Mouse (Mus musculus): ENCODE measurements around the gene Nosip. TPM values are rescaled to one million over a fixed set of nuclear protein-coding genes. Genes with fewer than 3 reads are reported as not detected.

Gene Nosip
- polyA plus RNA-seq, 1 experiment from 2014 or later = 65.7 TPM

DNA sequence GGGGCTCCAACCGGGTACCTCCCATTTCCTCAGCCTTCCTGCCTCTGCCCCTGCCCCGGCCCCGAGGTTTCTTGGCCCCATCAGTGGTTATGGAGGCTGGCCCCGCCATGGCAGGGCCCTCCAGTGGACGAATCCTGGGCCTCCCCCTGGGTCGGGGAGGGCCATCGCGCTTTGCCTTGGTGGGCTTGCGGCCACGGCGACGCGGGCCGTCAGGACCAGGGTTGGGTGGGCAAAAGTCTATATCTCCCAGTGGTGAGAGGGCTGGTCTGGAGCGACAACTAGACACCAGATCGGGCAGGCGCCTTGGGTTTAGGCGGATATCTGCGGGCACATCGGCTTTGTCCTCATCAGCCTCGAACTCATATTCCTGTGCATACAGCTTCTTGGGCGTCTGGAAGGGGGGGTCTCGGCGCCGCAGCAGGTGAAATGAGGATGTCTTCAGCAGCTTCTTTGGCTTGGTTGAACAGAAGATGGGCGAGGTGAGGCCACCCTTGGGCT is 15.3 kb upstream of the Nosip start:
- no peak overlapping the region for H3K27ac ChIP-seq (ENCODE audit: low read length)
- no peak overlapping the region for H3K9ac ChIP-seq (replicated peaks; ENCODE audit: low read depth, low read length)
- H3K4me1 ChIP-seq (replicated peaks; ENCODE audit: control insufficient read depth, insufficient read depth, low read length) = peaks cover 18% of the 10 kb centered on the region
- no peaks in the 10 kb centered on the region for H3K27me3 ChIP-seq (replicated peaks; ENCODE audit: control insufficient read depth, insufficient read depth, low read length)
- H3K9me3 ChIP-seq (ENCODE audit: control insufficient read depth, low read length) = no peaks in the 10 kb centered on the region
- H3K4me2 ChIP-seq (ENCODE audit: low read length) = no peak overlapping the region
- ATAC-seq = no peak
- 96% methylated on average over 26 of the region's 26 CpGs for WGBS
- H3K4me3 ChIP-seq (replicated peaks; ENCODE audit: low read length) = no peak overlapping the region
- peaks cover 54% of the 10 kb centered on the region for H3K36me3 ChIP-seq (ENCODE audit: control insufficient read depth, insufficient read depth)

DNA sequence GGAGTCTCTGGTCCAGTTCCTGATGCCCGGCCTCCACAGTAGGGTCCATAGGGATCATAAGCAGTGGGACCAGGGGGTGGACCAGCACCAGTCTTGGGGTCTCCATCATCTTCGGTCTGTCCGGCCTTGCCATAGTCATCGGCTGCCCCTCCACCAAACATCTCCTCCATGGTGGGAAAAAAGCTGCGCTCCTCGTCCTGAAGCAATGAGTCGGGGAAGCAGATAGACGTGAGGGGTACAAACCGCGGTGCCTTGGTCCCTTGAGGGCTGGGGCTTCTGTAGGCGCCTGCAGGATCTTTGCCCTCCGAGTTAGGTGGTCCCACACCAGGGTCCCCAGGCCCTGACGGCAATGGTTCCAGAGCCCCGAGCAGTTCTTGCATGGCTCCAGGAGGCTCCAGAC is 14.7 kb upstream of the Nosip start:
- no peak overlapping the region for H3K4me2 ChIP-seq (ENCODE audit: low read length)
- H3K9me3 ChIP-seq (ENCODE audit: control insufficient read depth, low read length) = no peaks in the 10 kb centered on the region
- WGBS = 93% methylated on average over 14 of the region's 14 CpGs
- H3K4me3 ChIP-seq (replicated peaks; ENCODE audit: low read length) = no peak overlapping the region
- H3K36me3 ChIP-seq (ENCODE audit: control insufficient read depth, insufficient read depth) = peaks cover 54% of the 10 kb centered on the region
- H3K9ac ChIP-seq (replicated peaks; ENCODE audit: low read depth, low read length) = no peak overlapping the region
- H3K27ac ChIP-seq (ENCODE audit: low read length) = no peak overlapping the region
- no peak for ATAC-seq
- H3K27me3 ChIP-seq (replicated peaks; ENCODE audit: control insufficient read depth, insufficient read depth, low read length) = no peaks in the 10 kb centered on the region
- peaks cover 18% of the 10 kb centered on the region for H3K4me1 ChIP-seq (replicated peaks; ENCODE audit: control insufficient read depth, insufficient read depth, low read length)

DNA sequence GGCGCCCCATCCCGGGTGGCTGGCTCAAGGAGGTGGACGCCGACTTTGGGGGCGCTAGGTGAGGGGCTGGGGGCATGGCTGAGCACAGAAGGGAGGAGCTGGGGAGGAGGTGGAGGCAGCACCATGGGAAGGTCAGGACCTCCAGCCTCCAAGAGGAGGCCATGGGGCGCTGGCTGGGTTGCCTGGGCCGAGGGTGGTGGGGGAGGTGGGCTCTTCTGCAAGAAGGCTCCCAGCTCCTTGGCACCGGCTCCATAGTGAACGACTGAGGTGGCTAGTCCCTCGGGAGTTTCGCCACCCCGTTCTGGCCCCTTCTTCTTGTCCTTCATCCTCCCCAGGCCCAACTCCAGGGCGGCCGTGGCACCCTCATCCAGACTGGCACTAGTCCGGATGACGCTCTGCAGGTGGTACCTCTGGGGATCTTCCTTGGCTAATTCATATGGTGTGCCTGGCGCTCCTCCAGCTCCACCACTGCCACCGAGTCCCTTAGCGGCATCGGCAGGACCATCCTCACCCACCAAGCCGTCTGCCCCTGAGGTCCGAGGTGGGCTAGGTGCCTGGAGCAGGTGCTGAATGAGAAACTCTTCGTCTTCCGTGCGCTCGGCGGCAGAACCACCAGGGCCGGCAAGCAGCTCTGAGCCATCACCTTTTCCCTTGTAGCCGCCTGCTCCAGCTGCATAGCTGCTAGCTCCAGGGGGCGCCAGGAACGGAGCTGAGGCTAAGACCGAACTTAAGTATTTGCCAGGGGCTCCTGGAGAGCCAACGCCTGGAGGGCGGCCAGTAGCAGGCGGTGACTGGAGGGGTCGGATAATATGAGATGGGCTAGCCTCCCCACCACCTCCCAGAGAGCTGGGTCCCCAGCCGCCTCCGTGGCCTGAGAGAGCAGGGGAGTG is 14.0 kb upstream of the Nosip start:
- Histone ChIP-seq H3K9me3 (ENCODE audit: control insufficient read depth, low read length) (no peaks in the 10 kb centered on the region), H3K4me1 (replicated peaks; ENCODE audit: control insufficient read depth, insufficient read depth, low read length) (peaks cover 18% of the 10 kb centered on the region), H3K4me3 (replicated peaks; ENCODE audit: low read length) (no peak overlapping the region), H3K9ac (replicated peaks; ENCODE audit: low read depth, low read length) (no peak overlapping the region), H3K36me3 (ENCODE audit: control insufficient read depth, insufficient read depth) (peaks cover 47% of the 10 kb centered on the region), H3K4me2 (ENCODE audit: low read length) (no peak overlapping the region), H3K27ac (ENCODE audit: low read length) (no peak overlapping the region), H3K27me3 (replicated peaks; ENCODE audit: control insufficient read depth, insufficient read depth, low read length) (no peaks in the 10 kb centered on the region)
- WGBS = 87% methylated on average over 37 of the region's 38 CpGs
- no peak for ATAC-seq

DNA sequence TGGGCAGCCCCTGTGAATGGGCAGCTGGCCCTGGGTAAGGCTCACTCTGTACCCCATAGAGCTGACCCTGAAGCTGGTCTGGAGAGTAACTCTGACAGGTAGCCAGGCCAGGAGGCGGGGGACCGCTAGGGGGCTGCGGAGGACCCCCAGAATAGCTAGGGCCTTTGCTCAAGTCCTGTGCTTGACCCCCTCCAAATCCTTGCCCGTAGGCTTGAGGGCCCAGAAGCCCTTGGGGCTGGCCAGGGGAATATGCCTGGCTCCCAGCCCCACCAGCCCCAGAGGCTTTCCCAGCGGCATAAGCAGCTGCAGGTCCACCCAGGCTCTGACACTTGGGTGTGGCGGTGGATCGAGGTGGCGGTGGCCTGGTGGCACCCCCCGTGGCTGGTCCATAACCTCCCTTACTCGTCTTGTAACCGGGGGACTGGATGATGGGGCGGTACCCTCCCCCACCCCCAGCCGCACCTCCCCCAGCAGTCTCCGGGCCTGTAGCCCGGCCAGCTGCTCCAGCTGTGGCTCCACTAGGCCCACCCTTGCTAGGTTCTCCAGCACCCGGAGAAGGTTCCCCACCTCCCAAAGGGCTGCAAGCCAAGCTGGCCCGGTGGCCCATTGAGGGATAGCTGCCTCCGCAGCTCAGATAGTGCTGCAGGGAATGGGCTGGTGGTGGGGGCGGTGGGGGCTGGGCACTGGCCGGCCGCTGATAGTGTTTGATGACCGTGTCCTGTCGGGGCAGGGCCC is 13.1 kb upstream of the Nosip start:
- WGBS = 89% methylated on average over 23 of the region's 23 CpGs
- no peak for ATAC-seq
- H3K9me3 ChIP-seq (ENCODE audit: control insufficient read depth, low read length) = no peaks in the 10 kb centered on the region
- no peak overlapping the region for H3K9ac ChIP-seq (replicated peaks; ENCODE audit: low read depth, low read length)
- peaks cover 43% of the 10 kb centered on the region for H3K36me3 ChIP-seq (ENCODE audit: control insufficient read depth, insufficient read depth)
- no peak overlapping the region for H3K27ac ChIP-seq (ENCODE audit: low read length)
- no peak overlapping the region for H3K4me3 ChIP-seq (replicated peaks; ENCODE audit: low read length)
- H3K4me1 ChIP-seq (replicated peaks; ENCODE audit: control insufficient read depth, insufficient read depth, low read length) = peaks cover 23% of the 10 kb centered on the region
- no peaks in the 10 kb centered on the region for H3K27me3 ChIP-seq (replicated peaks; ENCODE audit: control insufficient read depth, insufficient read depth, low read length)
- no peak overlapping the region for H3K4me2 ChIP-seq (ENCODE audit: low read length)

DNA sequence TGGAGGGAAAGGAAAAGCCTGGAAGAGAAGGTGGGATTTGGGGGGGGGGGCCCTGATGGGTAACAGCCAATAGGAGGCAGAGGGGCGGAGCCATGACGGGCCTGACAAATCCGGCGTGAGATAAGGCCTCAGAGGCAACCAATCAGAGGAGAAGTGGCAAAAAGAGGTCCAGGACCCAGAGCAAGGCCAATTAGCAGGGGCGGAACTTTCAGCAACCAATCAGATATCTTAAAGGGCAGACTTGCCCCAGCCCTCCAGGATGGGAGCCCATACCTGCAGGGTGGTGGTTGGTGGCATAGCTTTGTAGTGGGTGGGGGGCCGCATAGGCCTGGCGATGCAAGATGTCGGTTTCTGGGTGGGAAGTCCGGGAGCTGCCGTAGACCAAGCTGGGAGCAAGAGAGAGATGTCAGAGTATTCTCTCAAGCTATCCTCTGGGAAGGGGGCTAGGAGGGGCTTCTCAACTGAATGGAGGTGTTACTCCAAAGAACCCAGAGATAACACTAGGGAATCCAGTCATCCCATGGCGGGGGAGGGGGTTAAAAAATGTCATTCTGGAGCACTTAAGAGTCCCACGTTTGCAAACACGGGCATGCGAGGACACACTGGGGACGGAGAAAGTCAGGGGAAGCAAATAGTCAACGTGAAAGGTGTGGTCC is 11.2 kb upstream of the Nosip start:
- Histone ChIP-seq H3K27ac (ENCODE audit: low read length) (peak overlapping the region; percentile 45), H3K9me3 (ENCODE audit: control insufficient read depth, low read length) (no peaks in the 10 kb centered on the region), H3K4me3 (replicated peaks; ENCODE audit: low read length) (peak overlapping the region; percentile 95), H3K27me3 (replicated peaks; ENCODE audit: control insufficient read depth, insufficient read depth, low read length) (no peaks in the 10 kb centered on the region), H3K4me1 (replicated peaks; ENCODE audit: control insufficient read depth, insufficient read depth, low read length) (peaks cover 28% of the 10 kb centered on the region), H3K36me3 (ENCODE audit: control insufficient read depth, insufficient read depth) (peaks cover 31% of the 10 kb centered on the region), H3K9ac (replicated peaks; ENCODE audit: low read depth, low read length) (peak overlapping the region; percentile 88), H3K4me2 (ENCODE audit: low read length) (peak overlapping the region; percentile 89)
- ATAC-seq = peak; percentile 52
- WGBS = 1% methylated on average over 15 of the region's 16 CpGs

DNA sequence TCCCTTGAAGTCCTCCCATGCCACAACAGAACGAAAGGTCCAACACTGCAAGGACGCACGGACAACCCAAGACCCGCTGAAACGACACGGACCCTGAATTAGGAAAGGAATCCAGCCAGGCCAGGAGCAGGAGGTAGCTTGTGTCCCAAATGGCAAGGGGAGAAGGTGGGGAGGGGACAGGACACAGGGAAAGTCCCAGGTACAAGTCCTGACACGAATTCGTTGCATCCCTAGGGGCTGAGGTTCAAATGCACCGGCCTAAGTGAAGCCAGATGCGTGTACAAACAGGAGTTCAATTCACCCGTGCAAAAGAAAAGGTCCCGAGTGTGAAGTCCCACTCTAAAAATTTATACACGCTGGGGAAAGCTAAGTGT is 10.6 kb upstream of the Nosip start:
- Histone ChIP-seq H3K4me2 (ENCODE audit: low read length) (peak overlapping the region; percentile 89), H3K27ac (ENCODE audit: low read length) (peak overlapping the region; percentile 99), H3K27me3 (replicated peaks; ENCODE audit: control insufficient read depth, insufficient read depth, low read length) (no peaks in the 10 kb centered on the region), H3K9ac (replicated peaks; ENCODE audit: low read depth, low read length) (peak overlapping the region; percentile 88), H3K9me3 (ENCODE audit: control insufficient read depth, low read length) (no peaks in the 10 kb centered on the region), H3K36me3 (ENCODE audit: control insufficient read depth, insufficient read depth) (peaks cover 29% of the 10 kb centered on the region), H3K4me3 (replicated peaks; ENCODE audit: low read length) (peak overlapping the region; percentile 95), H3K4me1 (replicated peaks; ENCODE audit: control insufficient read depth, insufficient read depth, low read length) (peaks cover 28% of the 10 kb centered on the region)
- ATAC-seq = no peak
- under 1% methylated on average over 13 of the region's 13 CpGs for WGBS

DNA sequence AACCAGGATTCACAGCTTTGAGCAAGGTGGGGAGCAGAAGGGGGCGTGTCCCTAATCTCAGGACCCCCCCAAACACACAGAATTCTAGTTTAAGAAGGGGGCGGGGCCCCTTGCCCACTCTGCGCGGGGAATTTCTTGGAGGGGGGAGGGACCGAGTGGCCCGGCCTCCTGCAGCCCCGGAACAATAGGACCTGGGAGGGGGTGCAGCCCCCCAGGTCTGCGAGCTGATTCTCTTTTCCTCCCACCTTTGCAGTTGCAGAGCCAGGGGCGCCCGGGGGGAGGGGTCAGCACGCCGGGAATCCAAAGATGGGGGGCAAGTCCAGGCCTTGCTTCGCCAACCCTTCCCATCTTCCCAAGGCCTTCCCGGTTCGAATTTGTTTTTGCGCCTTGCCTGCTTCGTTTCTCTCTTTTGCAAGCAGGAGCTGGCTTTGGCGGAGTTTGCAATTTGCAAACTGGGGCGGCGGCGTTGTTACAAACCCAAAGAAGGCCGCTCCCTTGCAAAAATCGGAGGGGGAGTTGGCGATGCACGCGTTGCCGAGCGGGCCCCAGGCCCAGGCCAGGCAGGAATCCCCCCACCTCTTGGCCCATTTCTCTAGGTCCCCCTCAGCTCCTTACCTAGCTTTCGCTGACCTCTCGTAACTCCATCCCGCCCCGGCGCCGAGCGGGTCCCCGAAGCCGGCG is 9.9 kb upstream of the Nosip start:
- peaks cover 22% of the 10 kb centered on the region for H3K36me3 ChIP-seq (ENCODE audit: control insufficient read depth, insufficient read depth)
- no peaks in the 10 kb centered on the region for H3K27me3 ChIP-seq (replicated peaks; ENCODE audit: control insufficient read depth, insufficient read depth, low read length)
- H3K9ac ChIP-seq (replicated peaks; ENCODE audit: low read depth, low read length) = peak overlapping the region; percentile 88
- peaks cover 28% of the 10 kb centered on the region for H3K4me1 ChIP-seq (replicated peaks; ENCODE audit: control insufficient read depth, insufficient read depth, low read length)
- peak overlapping the region; percentile 95 for H3K4me3 ChIP-seq (replicated peaks; ENCODE audit: low read length)
- peak overlapping the region; percentile 99 for H3K27ac ChIP-seq (ENCODE audit: low read length)
- no peaks in the 10 kb centered on the region for H3K9me3 ChIP-seq (ENCODE audit: control insufficient read depth, low read length)
- H3K4me2 ChIP-seq (ENCODE audit: low read length) = peak overlapping the region; percentile 89
- 0% methylated on average over 33 of the region's 38 CpGs for WGBS
- ATAC-seq = no peak

DNA sequence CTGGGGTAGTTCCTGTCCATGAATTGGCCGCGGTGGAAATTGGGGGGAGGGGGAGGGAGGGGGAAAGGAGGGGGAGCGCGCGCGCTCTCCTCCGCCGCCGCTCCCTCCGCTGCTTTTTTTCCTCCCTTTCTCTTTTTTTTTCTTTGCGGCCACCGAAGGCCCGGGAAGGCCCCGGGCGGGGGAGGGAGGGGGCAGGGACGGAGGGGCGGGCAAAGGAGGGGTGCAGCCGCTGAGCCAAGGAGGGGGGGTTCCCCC is 9.4 kb upstream of the Nosip start, which contains the start of gene Prr12:
TSS of gene Prr12 (minus strand) at position 20 of the 255 bp plus-strand sequence.
- Histone ChIP-seq H3K4me2 (ENCODE audit: low read length) (peak within 1 kb of the TSS; percentile 97), H3K36me3 (ENCODE audit: control insufficient read depth, insufficient read depth) (peaks cover 17% of the 10 kb centered on the region), H3K27ac (ENCODE audit: low read length) (peak within 1 kb of the TSS; percentile 99), H3K27me3 (replicated peaks; ENCODE audit: control insufficient read depth, insufficient read depth, low read length) (no peaks in the 10 kb centered on the region), H3K4me1 (replicated peaks; ENCODE audit: control insufficient read depth, insufficient read depth, low read length) (peaks cover 28% of the 10 kb centered on the region), H3K9me3 (ENCODE audit: control insufficient read depth, low read length) (no peaks in the 10 kb centered on the region), H3K9ac (replicated peaks; ENCODE audit: low read depth, low read length) (peak within 1 kb of the TSS; percentile 88), H3K4me3 (replicated peaks; ENCODE audit: low read length) (peak within 1 kb of the TSS; percentile 95)
- ATAC-seq = no peak
- WGBS = 0% methylated on average over 1 of the region's 18 CpGs
